Mouse (Mus musculus) hematopoietic stem cell, adult 5-6 weeks (primary cell): ENCODE results near the gene Schip1. TPM values are rescaled to one million over a fixed set of nuclear protein-coding genes. Genes with fewer than 3 reads are reported as not detected.

ENCODE experiments used
- ATAC-seq, 2 experiments: fragments of 125-278 bp in 1 of 2; replicated peaks in 1 of 2; 2 replicates each; pipeline ENCODE4 v1.8.0; 2016 to 2017; ENCODE audit warnings: inconsistent platforms in 2 of 2, mild to moderate bottlenecking in 2 of 2, moderate number of reproducible peaks in 2 of 2, low read depth in 1 of 2, moderate TSS enrichment in 1 of 2; ENCODE audit not compliant: low FRiP score in 2 of 2, poor library complexity in 2 of 2, severe bottlenecking in 2 of 2, insufficient read depth in 1 of 2, low TSS enrichment in 1 of 2
- total RNA-seq: library from RNA; stranded (forward); fragments of 172-1452, 232-1000 nt; gene quantifications from 2 replicates; pipeline ENCODE4 v1.2.3, GENCODE M21; 2017

The Schip1 gene
- total RNA-seq, 1 experiment from 2014 or later: 0.94 TPM

DNA sequence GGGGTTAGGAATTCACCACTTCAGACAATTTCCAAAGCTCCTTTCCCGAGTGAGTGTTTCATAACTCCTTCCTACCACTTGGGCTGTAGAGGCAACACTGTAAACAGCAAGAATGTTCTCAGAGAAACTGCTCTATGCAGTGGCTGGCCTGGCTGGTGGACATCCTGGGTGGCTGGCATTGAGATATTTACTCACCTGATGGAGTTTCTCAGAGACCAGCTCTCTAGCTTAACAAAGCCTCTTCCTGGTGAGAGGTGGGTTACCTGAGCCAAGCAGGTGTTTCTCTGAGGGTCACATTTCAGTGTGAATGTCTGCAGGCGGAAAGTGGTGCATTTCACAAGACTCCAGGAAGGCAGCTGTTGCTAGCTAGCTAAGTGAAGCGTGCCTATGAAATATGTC lies 508.6 kb downstream of the Schip1 start:
- ATAC-seq: no peak

DNA sequence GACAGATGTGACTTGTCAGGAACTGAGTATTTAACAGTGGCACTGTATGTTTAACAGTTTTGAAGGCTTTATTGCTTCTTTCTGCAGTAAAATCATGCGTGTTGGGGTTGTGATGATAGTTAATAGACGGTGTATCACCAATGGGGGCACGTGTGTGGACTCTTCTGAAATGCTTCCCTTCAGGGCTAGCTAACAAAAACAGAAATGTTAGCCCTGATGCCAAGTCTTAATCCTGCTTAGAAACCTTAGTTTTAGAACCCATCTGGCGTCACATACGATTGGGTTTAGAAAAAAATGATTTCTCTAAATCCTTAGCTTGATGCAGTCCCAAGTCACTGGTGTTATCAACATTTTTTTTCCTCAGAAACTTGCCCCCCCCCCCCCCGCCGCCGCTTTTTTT lies 509.5 kb downstream of the Schip1 start:
- ATAC-seq: no peak

GRCm38 (mm10) chr3:68574565-68574964 lies 510.0 kb downstream of the Schip1 start:
- no peak for ATAC-seq

- no peak for ATAC-seq
These were observed 511.2 kb downstream of the Schip1 start for GRCm38 (mm10) chr3:68575636-68576340.

GRCm38 (mm10) chr3:68576431-68576830 lies 511.8 kb downstream of the Schip1 start:
- ATAC-seq: no peak

DNA sequence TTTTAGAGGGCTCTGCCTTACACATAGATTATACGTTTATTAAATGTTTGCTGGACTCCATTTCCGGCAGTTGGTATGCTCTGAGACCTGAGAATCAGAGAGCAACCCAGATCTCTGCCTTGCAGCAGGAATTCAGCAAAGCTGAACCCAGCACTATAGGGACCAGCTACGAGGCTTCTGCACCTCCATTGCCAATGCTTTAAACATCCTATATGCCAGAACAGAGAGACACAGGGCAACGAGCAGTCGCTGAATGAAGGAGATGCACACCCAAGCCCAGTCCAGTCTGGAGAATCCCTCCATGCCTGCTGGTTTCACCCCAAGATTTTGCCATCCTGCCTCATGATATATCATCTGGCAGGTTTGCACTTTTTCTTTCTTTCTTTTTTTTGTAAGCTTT lies 512.3 kb downstream of the Schip1 start:
- no peak for ATAC-seq

- ATAC-seq: no peak
These were observed 517.0 kb downstream of the Schip1 start for GRCm38 (mm10) chr3:68581591-68581990.

- ATAC-seq: 0 out of 4 replicates have a peak, but pooled peaks of 1 of the 2 experiments have one; percentile 25
These were observed 517.6 kb downstream of the Schip1 start for GRCm38 (mm10) chr3:68582103-68582740.

DNA sequence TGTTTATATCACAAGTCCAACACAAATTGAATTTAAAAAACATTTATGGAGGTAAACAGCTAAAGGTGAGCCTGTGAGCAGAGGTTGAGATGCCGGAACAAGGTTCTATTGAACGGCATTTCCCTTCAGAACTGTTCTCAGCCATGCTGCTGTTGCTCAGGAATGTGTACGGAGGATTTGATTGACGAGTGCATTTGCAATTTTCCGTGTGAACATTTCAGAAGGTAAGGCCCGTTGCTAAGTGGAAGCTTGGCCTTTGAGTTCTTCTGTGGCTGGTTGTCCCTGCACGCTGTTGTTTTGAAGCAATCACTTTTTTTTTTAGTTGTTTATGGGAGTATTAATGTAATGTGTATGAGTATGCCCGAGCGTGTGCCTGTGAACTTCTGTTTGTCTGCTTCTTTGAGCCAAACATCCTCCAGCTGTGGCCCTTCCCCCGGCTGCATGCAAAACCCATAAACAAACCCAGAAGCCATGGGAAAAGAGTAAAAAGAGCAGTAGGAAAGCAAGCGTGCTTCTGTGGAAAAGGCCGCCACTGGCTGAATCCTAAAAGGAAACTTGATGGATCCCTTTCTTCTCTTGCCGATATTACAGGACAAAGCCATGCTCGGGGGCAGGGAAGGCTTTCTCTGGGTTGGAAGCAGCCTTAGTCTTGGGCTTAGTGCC lies 518.6 kb downstream of the Schip1 start:
- ATAC-seq: no peak

GRCm38 (mm10) chr3:68583771-68584511 lies 519.3 kb downstream of the Schip1 start:
- ATAC-seq: no peak

DNA sequence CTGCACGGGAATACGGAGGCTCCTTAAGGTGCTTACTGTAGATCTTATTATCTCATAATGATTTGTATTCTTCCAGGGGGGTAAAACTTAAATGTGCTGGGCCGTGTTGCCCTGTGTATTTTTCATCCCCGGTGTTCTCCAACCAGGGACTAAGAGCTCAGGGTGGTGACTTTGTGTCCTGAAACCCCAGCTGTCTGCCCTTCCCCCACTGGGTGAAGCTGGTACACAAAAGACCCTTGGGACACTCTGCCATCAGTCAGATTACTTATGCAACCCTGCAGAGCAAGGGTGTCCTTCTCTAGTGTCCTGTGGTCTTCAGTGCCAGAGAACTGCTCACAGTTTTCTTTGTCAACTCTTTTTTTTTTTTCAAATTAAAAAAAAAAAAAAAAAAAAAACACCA lies 520.6 kb downstream of the Schip1 start:
- ATAC-seq: no peak

DNA sequence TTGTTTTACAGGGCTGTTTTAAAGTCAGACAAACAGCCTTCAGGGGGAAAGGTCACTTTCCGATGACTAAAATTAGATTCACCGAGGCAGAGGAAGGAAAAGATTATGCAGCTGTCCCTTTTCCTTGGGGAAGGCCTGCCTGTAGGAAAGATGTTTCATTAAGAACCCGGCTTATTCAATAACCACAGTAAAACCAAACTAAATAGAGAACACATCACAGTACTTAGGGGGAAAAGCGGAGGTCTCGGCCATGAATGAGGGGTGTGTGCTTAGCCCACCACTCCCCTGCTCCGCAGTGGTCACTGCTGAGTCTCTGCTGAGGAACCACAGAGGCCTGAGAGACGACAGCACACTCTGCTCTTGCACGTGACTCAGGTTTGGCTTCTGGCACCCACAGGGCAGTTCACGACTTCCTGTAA lies 522.1 kb downstream of the Schip1 start:
- ATAC-seq: no peak

DNA sequence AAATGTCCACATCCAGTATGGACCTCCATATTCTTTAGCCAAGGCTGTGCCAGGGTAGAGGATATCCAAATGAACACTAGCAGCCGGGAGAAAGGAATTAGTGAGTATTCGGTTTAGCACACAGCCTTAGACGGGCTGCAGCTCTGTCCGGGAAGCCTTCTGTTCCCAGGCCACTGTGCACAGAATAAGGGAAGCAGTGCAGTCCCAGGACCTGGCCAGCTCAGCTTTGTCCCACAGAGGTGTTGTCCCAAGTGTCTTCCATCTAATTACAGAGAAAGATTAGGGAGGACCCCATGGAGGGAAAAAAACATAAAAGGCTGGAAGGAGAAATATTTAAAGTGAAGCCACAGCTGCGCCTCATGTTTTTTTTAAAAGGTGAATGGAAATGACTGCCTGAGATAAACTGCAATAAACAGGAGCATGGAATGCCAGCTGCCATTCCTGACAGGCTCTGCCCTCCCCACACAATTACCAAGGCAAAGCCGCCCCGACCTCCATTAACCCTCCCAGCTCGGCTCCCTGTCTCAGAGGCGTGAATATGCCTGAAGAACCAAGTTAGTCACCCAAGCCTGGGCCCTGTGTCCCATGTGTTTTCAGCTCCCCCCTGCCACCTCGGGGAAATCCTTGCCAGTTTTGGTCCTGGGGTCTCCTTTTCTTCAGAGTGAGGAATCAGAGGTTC lies 523.1 kb downstream of the Schip1 start:
- ATAC-seq: no peak

DNA sequence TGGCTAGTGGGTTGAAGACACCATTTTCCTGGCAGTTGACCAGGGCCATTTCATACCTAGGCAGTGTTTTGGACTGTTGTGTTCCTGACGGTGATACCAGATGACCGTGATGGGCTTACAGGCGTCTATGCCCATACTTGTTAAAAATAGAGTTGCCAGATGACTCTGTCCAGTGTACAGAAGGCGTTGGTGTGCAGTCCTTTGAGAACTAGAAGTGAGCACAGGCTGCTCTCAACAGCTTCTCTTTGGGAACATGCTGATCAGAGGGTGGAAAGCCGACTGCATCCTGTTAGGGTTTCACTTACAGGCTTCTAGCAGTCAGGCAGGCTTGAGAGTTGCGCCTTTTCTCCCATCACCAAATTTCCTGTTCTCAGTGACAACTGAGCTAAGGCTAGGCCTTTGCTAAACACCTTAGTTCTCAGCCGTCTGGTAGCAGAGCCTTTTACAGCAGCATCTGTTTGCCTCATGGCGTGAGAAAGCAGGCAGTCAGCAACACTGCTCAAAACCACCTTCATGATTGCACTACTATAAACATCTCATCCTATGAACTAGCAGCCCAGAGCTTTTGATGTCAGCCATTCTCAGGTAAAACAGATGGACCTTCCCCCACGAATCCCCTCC lies 524.7 kb downstream of the Schip1 start:
- ATAC-seq: no peak

DNA sequence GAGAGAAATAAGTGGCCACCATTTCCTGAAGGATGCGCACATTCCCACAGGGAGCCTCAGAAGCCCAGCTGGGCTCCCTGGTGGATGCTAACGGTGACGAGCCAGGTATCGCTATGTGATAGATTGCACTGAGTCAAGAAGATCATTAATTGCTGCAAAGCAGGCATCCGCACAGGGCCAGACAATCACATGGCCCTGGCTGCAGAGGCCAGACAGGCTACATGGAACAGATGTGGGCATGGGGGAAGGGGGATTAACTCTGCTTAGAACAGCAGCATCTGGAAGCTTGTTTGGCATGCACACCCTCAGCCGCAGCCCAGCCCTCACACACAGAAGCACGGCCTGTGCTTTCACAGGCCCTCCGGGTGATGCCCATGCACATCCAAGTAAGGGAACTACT lies 525.8 kb downstream of the Schip1 start:
- ATAC-seq: no peak; a peak in 1 of 4 replicates

DNA sequence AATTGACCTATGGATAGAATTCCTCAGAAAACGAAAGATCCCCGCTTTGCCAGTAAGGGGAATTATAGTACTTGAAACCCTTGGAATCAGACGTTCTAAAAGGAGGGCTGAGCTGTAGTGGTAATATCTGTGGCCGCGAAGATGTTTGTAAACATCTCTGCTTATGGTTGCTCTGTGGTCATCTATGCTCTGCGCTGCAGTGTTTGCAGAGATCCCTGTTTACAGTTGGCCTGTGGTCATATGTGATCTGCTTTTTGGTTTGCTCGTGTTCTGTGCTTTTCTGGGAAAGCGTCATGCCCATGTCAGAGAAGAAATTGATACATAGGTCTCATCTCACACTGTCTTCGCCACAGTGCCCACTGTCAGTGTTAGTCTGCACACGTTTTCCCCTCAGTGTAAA lies 528.0 kb downstream of the Schip1 start:
- ATAC-seq: no peak
